Mouse (Mus musculus) lung, postnatal 0 days (tissue): ENCODE results near the gene Parvb.

Experiments used
- CTCF ChIP-seq: IDR thresholded peaks from 2 replicates; pipeline ENCODE4 v1.5.1; 2016; ENCODE audit warnings: antibody characterized with exemption, mild to moderate bottlenecking
- EP300 ChIP-seq: IDR thresholded peaks from 2 replicates; pipeline ENCODE4 v1.6.1; 2016; ENCODE audit warnings: antibody characterized with exemption, mild to moderate bottlenecking, control low read depth

GRCm38 (mm10) chr15:84230661-84231060, 1.2 kb upstream of the Parvb start:
- TF ChIP-seq CTCF (no peak), EP300 (no peak)
